Mouse (Mus musculus) liver, adult 2 months (tissue): Measurements from ENCODE around the gene Elane.

Source experiments
- CTCF ChIP-seq: fragments of 200-500 bp; IDR thresholded peaks from 2 replicates; pipeline ENCODE4 v1.5.1; 2011; ENCODE audit warnings: low read depth, low read length, control low read depth
- POLR2A ChIP-seq: fragments of 200-500 bp; IDR thresholded peaks from 2 replicates; pipeline ENCODE4 v1.6.1; 2011; ENCODE audit warnings: low read length, control low read depth; ENCODE audit not compliant: insufficient read depth; ENCODE audit errors: extremely low read depth

DNA sequence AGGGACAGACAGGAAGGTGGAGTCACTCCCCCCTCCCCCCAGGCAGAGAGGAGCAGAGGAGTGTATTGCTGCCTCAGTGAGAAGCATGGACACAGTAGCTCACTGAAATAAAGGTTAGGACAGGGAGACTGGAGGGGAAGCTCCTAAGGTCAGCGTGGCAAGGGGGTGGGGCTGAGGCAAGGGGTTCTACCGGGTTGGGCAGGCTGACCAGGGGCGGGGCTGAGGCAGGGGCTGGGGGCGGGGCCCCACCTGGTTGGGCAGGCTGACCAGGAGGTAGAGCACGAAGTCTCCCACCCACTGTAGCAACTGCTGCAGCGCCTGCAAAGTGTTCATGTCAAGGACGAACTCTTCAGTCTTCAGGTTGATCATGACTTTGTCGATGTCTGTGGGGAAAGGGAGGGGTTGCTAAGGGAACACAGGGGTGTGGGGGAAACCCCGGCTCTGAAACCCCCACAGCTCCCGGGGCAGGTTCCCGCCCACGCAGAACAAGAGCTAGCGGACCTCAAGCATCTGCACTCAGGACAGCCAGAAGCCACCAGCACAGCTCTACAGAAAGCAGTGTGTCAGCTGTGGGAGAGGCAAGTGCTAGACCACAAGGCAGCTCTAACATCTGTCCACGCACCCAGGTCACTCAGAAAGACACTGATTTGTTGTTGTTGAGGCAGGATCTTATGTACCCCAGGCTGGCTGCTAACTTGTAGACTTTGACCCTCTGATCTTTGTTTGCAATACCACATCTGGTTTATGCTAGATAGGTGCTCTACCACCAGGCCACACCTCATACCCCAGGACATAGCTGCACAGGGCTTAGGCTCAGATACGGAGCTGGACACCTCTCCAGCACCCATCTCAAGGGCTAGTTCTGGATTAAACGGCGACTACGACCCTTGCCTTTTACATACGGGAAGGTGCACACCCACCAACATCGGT lies 11.5 kb downstream of the Elane start:
- TF ChIP-seq CTCF (no peak), POLR2A (no peak)
